Mouse (Mus musculus) ES-Bruce4 (cell line): Measurements from ENCODE around the gene Smg1. TPM values are rescaled to one million over a fixed set of nuclear protein-coding genes. Genes with fewer than 3 reads are reported as not detected.
"Not testable (repeated sequence)": the region's sequence is repeated elsewhere in the genome, so short reads cannot be mapped to it uniquely, and the experiment has no call there.

ENCODE experiments used
- H3K27ac ChIP-seq: 2 replicates; pipeline ENCODE4 v1.5.1; 2012; ENCODE audit warnings: low read length, inconsistent platforms; ENCODE audit not compliant: insufficient read depth
- H3K27me3 ChIP-seq: 2 replicates; pipeline ENCODE4 v1.6.1; 2012; ENCODE audit warnings: mild to moderate bottlenecking, low read length, inconsistent platforms; ENCODE audit not compliant: control insufficient read depth, poor library complexity, insufficient read depth, severe bottlenecking
- H3K36me3 ChIP-seq: 2 replicates; pipeline ENCODE4 v1.6.1; 2012; ENCODE audit warnings: inconsistent platforms, mild to moderate bottlenecking, low read length, moderate library complexity; ENCODE audit not compliant: control insufficient read depth, poor library complexity, insufficient read depth, severe bottlenecking
- H3K4me1 ChIP-seq: one replicate; pipeline ENCODE4 v1.8.1; 2011; ENCODE audit warnings: low read length; ENCODE audit not compliant: control insufficient read depth, insufficient read depth
- H3K4me3 ChIP-seq: 2 replicates; pipeline ENCODE4 v1.5.1; 2011; ENCODE audit warnings: low read depth, mild to moderate bottlenecking, low read length
- H3K9ac ChIP-seq: 2 replicates; pipeline ENCODE4 v1.6.1; 2012; ENCODE audit warnings: low read depth, mild to moderate bottlenecking, inconsistent platforms; ENCODE audit not compliant: poor library complexity, severe bottlenecking
- H3K9me3 ChIP-seq: replicated peaks from 2 replicates; pipeline ENCODE4 v1.6.1; 2012; ENCODE audit warnings: mild to moderate bottlenecking, low read length, inconsistent platforms; ENCODE audit not compliant: control insufficient read depth, poor library complexity, insufficient read depth, severe bottlenecking
- CTCF ChIP-seq: IDR thresholded peaks from one replicate; pipeline ENCODE4 v1.8.1; 2011; ENCODE audit warnings: low read depth, low read length
- EP300 ChIP-seq: IDR thresholded peaks from 2 replicates; pipeline ENCODE4 v1.6.1; 2011; ENCODE audit warnings: low read depth, low read length; ENCODE audit not compliant: insufficient read depth
- POLR2A ChIP-seq: IDR thresholded peaks from one replicate; pipeline ENCODE4 v1.8.1; 2011; ENCODE audit warnings: low read length; ENCODE audit not compliant: insufficient read depth
- polyA plus RNA-seq: library from polyadenylated mRNA; stranded (reverse); fragments of >200 nt; gene quantifications from 2 replicates; pipeline ENCODE4 v1.2.4, GENCODE M21; 2011; ENCODE audit warnings: low read depth; ENCODE audit not compliant: missing spikeins, insufficient read depth, insufficient read length

Smg1 gene
- polyA plus RNA-seq, 1 experiment: 90.8 TPM

- no peaks in the 10 kb centered on the region for H3K4me1 ChIP-seq
These were observed 58.9 kb downstream of the Smg1 start for GRCm38 (mm10) chr7:118184604-118185003.

DNA sequence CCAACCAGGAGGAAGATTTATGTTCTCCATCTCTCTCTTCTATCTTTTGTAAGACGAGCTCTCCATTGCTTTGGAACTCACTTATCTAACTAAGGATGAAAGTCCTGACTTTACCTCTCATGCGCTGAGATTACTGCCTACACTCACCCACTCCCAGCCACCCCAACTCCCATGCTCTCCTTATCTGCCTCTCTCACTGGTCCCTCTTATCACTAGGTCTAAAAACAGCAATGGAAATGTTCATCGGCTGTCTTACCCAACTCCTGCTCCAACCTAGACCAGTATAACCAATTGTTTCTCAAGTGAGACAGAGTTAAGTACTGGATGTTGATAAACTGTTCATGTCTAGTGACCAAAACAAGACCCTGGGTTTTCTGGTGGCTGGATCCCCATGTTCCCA, 62.3 kb downstream of the Smg1 start:
- H3K9ac ChIP-seq: no peak overlapping the region
- no peaks in the 10 kb centered on the region for H3K9me3 ChIP-seq
- H3K36me3 ChIP-seq: peaks cover 61% of the 10 kb centered on the region
- H3K27me3 ChIP-seq: no peaks in the 10 kb centered on the region
- no peaks in the 10 kb centered on the region for H3K4me1 ChIP-seq
- H3K4me3 ChIP-seq: no peak overlapping the region
- H3K27ac ChIP-seq: no peak overlapping the region
- TF ChIP-seq EP300: no peak
- no peak for TF ChIP-seq POLR2A
- no peak for TF ChIP-seq CTCF

More at GRCm38 (mm10) chr7:118184604-118185003, 58.9 kb downstream of the Smg1 start:
- Histone ChIP-seq H3K9me3 (no peaks in the 10 kb centered on the region), H3K9ac (no peak overlapping the region), H3K4me3 (no peak overlapping the region), H3K27ac (no peak overlapping the region), H3K27me3 (no peaks in the 10 kb centered on the region), H3K36me3 (peaks cover 53% of the 10 kb centered on the region)
- TF ChIP-seq POLR2A (no peak), CTCF (no peak), EP300 (no peak)

GRCm38 (mm10) chr7:118179782-118180181, 63.7 kb downstream of the Smg1 start:
- H3K27me3 ChIP-seq: no peaks in the 10 kb centered on the region
- H3K27ac ChIP-seq: no peak overlapping the region
- H3K36me3 ChIP-seq: peaks cover 50% of the 10 kb centered on the region

GRCm38 (mm10) chr7:118175821-118176355, 67.6 kb downstream of the Smg1 start:
- peaks cover 2% of the 10 kb centered on the region for H3K4me1 ChIP-seq
- H3K9me3 ChIP-seq: no peaks in the 10 kb centered on the region
- no peak overlapping the region for H3K4me3 ChIP-seq
- peaks cover 40% of the 10 kb centered on the region for H3K36me3 ChIP-seq
- no peak overlapping the region for H3K27ac ChIP-seq
- H3K9ac ChIP-seq: no peak overlapping the region
- H3K27me3 ChIP-seq: no peaks in the 10 kb centered on the region
- TF ChIP-seq CTCF: no peak
- TF ChIP-seq EP300: no peak
- TF ChIP-seq POLR2A: no peak

More at GRCm38 (mm10) chr7:118179782-118180181, 63.7 kb downstream of the Smg1 start:
- no peaks in the 10 kb centered on the region for H3K9me3 ChIP-seq
- H3K4me3 ChIP-seq: no peak overlapping the region
- TF ChIP-seq EP300: no peak
- no peak for TF ChIP-seq CTCF
- TF ChIP-seq POLR2A: no peak
- no peak overlapping the region for H3K9ac ChIP-seq
- H3K4me1 ChIP-seq: no peaks in the 10 kb centered on the region

GRCm38 (mm10) chr7:118170125-118170524, 73.3 kb downstream of the Smg1 start:
- not testable (repeated sequence) for H3K9me3 ChIP-seq, H3K4me3 ChIP-seq, H3K27me3 ChIP-seq, H3K4me1 ChIP-seq, H3K9ac ChIP-seq
- H3K27ac ChIP-seq: peak overlapping the region; percentile 81; the same call in 1 of the 2 replicates
- peaks cover 48% of the 10 kb centered on the region for H3K36me3 ChIP-seq

DNA sequence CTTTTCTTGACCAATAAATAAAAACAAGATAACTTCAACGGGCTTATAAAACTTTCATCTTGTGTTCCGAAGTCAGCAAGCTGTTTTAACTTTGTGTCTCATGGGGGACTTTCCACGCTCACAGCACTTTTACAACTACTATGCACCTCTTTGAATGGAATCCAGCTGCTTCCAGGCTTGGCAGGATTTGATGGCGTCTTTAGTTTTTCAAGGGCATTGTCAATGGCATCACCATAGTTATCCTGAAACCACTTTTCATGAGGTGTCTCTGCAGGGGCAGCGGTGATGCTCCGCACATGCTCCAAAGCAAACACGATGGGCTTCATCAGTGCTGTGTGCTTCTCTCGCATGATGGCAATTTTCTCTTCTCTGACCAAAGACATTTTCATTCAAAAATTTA, 80.5 kb downstream of the Smg1 start:
- H3K4me3 ChIP-seq: no peak overlapping the region
- no peaks in the 10 kb centered on the region for H3K9me3 ChIP-seq
- H3K36me3 ChIP-seq: peaks cover 38% of the 10 kb centered on the region
- H3K4me1 ChIP-seq: peaks cover 2% of the 10 kb centered on the region
- TF ChIP-seq EP300 (no peak), POLR2A (no peak), CTCF (no peak)
- H3K27ac ChIP-seq: no peak overlapping the region
- H3K27me3 ChIP-seq: no peaks in the 10 kb centered on the region
- no peak overlapping the region for H3K9ac ChIP-seq
